Mouse (Mus musculus) CD4-positive, CD25-positive, alpha-beta regulatory T cell, adult 4 months (primary cell): Measurements from ENCODE around the gene Dock3. TPM values are rescaled to one million over a fixed set of nuclear protein-coding genes. Genes with fewer than 3 reads are reported as not detected.

Source experiments
- ATAC-seq: one replicate; pipeline ENCODE4 v1.8.0; 2017
- polyA plus RNA-seq, 2 experiments: library from polyadenylated mRNA; unstranded; fragments of 100-300 nt; shearing (Covaris generic); gene quantifications; one replicate each; pipeline ENCODE4 v1.2.1; 2017

Dock3 gene
- polyA plus RNA-seq, result under 1 TPM in 1 of 2 experiments, not detected in 1; 0.05 TPM

- ATAC-seq, result peak; percentile 47
Observed at GRCm38 (mm10) chr9:107231539-107232139, at the start of gene Dock3. Gene Dock3, minus strand, starts transcription at chr9:107231909.

- ATAC-seq, result peak; percentile 76
Observed at GRCm38 (mm10) chr9:107280322-107281027, 48.8 kb upstream of the Dock3 start.

GRCm38 (mm10) chr9:107279378-107280321 is 47.9 kb upstream of the Dock3 start:
- peak; percentile 27 for ATAC-seq

- ATAC-seq, result peak; percentile 60
Observed at GRCm38 (mm10) chr9:107278527-107279377, 47.0 kb upstream of the Dock3 start.

- no peak for ATAC-seq
Observed at GRCm38 (mm10) chr9:107278126-107278525, 46.4 kb upstream of the Dock3 start.

GRCm38 (mm10) chr9:107277603-107278002 is 45.9 kb upstream of the Dock3 start:
- ATAC-seq, result no peak

- no peak for ATAC-seq
Observed at GRCm38 (mm10) chr9:107275710-107276109, 44.0 kb upstream of the Dock3 start.

GRCm38 (mm10) chr9:107274751-107275150 is 43.0 kb upstream of the Dock3 start:
- ATAC-seq, result no peak

GRCm38 (mm10) chr9:107273184-107273583 is 41.5 kb upstream of the Dock3 start:
- peak; percentile 34 for ATAC-seq

- no peak for ATAC-seq
Observed at GRCm38 (mm10) chr9:107272284-107272683, 40.6 kb upstream of the Dock3 start.

- ATAC-seq, result no peak
Observed at GRCm38 (mm10) chr9:107271177-107271938, 39.6 kb upstream of the Dock3 start.

- no peak for ATAC-seq
Observed at GRCm38 (mm10) chr9:107269772-107270171, 38.1 kb upstream of the Dock3 start.

GRCm38 (mm10) chr9:107267721-107268402 is 36.2 kb upstream of the Dock3 start:
- ATAC-seq, result no peak

GRCm38 (mm10) chr9:107267028-107267427 is 35.3 kb upstream of the Dock3 start:
- ATAC-seq, result no peak

- no peak for ATAC-seq
Observed at GRCm38 (mm10) chr9:107264731-107265130, 33.0 kb upstream of the Dock3 start.

- no peak for ATAC-seq
Observed at GRCm38 (mm10) chr9:107263912-107264311, 32.2 kb upstream of the Dock3 start.

- ATAC-seq, result no peak
Observed at GRCm38 (mm10) chr9:107262375-107262774, 30.7 kb upstream of the Dock3 start.

- no peak for ATAC-seq
Observed at GRCm38 (mm10) chr9:107261792-107262191, 30.1 kb upstream of the Dock3 start.

GRCm38 (mm10) chr9:107260836-107261235 is 29.1 kb upstream of the Dock3 start:
- ATAC-seq, result no peak

GRCm38 (mm10) chr9:107260429-107260828 is 28.7 kb upstream of the Dock3 start:
- no peak for ATAC-seq

GRCm38 (mm10) chr9:107259571-107259970 is 27.9 kb upstream of the Dock3 start:
- no peak for ATAC-seq
